Mouse (Mus musculus) MEL (cell line): Measurements from ENCODE around the gene Cnih3. TPM values are rescaled to one million over a fixed set of nuclear protein-coding genes. Genes with fewer than 3 reads are reported as not detected.

Source experiments
- DNase-seq: peaks from one replicate; pipeline ENCODE4 v3.0.0; 2011; ENCODE audit warnings: low read depth, low spot score
- H3K27ac ChIP-seq: 2 replicates; pipeline ENCODE4 v1.5.1; 2012; ENCODE audit warnings: low read depth, mild to moderate bottlenecking, control low read depth, low read length, moderate library complexity; ENCODE audit not compliant: control insufficient read depth
- H3K27me3 ChIP-seq, 2 experiments: fragments of 150-350 bp in 1 of 2; sonication (generic) in 1 of 2; 2 replicates each; pipeline ENCODE4 v1.6.1; 2012; ENCODE audit warnings: low read length in 2 of 2, mild to moderate bottlenecking in 2 of 2, improper control_type of control experiment in 1 of 2, moderate library complexity in 1 of 2; ENCODE audit not compliant: insufficient read depth in 2 of 2, control insufficient read depth in 1 of 2
- H3K36me3 ChIP-seq, 2 experiments: 2 replicates each; pipeline ENCODE4 v1.6.1; 2012 to 2014; ENCODE audit warnings: low read length in 2 of 2, improper control_type of control experiment in 1 of 2, inconsistent platforms in 1 of 2, mild to moderate bottlenecking in 1 of 2; ENCODE audit not compliant: insufficient read depth in 2 of 2, control insufficient read depth in 1 of 2
- H3K4me1 ChIP-seq, 2 experiments: fragments of 150-350 bp in 1 of 2; sonication (generic) in 1 of 2; 2 replicates each; pipeline ENCODE4 v1.6.1; 2012; ENCODE audit warnings: low read length in 2 of 2, improper control_type of control experiment in 1 of 2, mild to moderate bottlenecking in 1 of 2; ENCODE audit not compliant: insufficient read depth in 2 of 2, control insufficient read depth in 1 of 2
- H3K4me3 ChIP-seq, 2 experiments: fragments of 150-350 bp in 1 of 2; sonication (generic) in 1 of 2; 2 replicates each; pipeline ENCODE4 v1.5.1; 2012; ENCODE audit warnings: low read depth in 2 of 2, low read length in 2 of 2, mild to moderate bottlenecking in 2 of 2, moderate library complexity in 2 of 2, control low read depth in 1 of 2, improper control_type of control experiment in 1 of 2; ENCODE audit not compliant: control insufficient read depth in 1 of 2, insufficient read depth in 1 of 2
- H3K79me2 ChIP-seq: 2 replicates; pipeline ENCODE4 v1.6.1; 2012; ENCODE audit warnings: mild to moderate bottlenecking, low read length, moderate library complexity; ENCODE audit not compliant: control insufficient read depth, poor library complexity, insufficient read depth
- H3K9ac ChIP-seq: 2 replicates; pipeline ENCODE4 v1.6.1; 2012; ENCODE audit warnings: low read depth, mild to moderate bottlenecking, control low read depth, low read length, moderate library complexity; ENCODE audit not compliant: control insufficient read depth, poor library complexity, severe bottlenecking
- H3K9me3 ChIP-seq: fragments of 150-350 bp; sonication (generic); replicated peaks from 2 replicates; pipeline ENCODE4 v1.6.1; 2012; ENCODE audit warnings: mild to moderate bottlenecking, low read length, improper control_type of control experiment, moderate library complexity; ENCODE audit not compliant: insufficient read depth
- CTCF ChIP-seq, 3 experiments: IDR thresholded peaks in 2 of 3; conservative IDR thresholded peaks in 1 of 3; 2 replicates each; pipeline ENCODE4 v1.5.1; 2011 to 2012; ENCODE audit warnings: low read length in 3 of 3, low read depth in 2 of 3, mild to moderate bottlenecking in 2 of 3, improper control_type of control experiment in 1 of 3, inconsistent platforms in 1 of 3, mixed read lengths in 1 of 3, moderate library complexity in 1 of 3; ENCODE audit not compliant: control insufficient read depth in 1 of 3, insufficient read depth in 1 of 3, poor library complexity in 1 of 3, severe bottlenecking in 1 of 3
- ELF1 ChIP-seq: IDR thresholded peaks from 2 replicates; pipeline ENCODE4 v1.6.1; 2014; ENCODE audit warnings: low read depth, mild to moderate bottlenecking, inconsistent platforms, low read length, improper control_type of control experiment, moderate library complexity
- HCFC1 ChIP-seq: IDR thresholded peaks from 2 replicates; pipeline ENCODE4 v1.6.1; 2012; ENCODE audit warnings: low read depth, mild to moderate bottlenecking, inconsistent platforms, low read length, improper control_type of control experiment, moderate library complexity
- JUND ChIP-seq: IDR thresholded peaks from 2 replicates; pipeline ENCODE4 v1.6.1; 2011; ENCODE audit warnings: low read depth, mild to moderate bottlenecking, improper control_type of control experiment, low read length
- MYB ChIP-seq: IDR thresholded peaks from 2 replicates; pipeline ENCODE4 v1.6.1; 2011; ENCODE audit warnings: mild to moderate bottlenecking, low read depth, low read length, improper control_type of control experiment
- MYC ChIP-seq: IDR thresholded peaks from 2 replicates; pipeline ENCODE4 v1.6.1; 2011; ENCODE audit warnings: low read depth, mild to moderate bottlenecking, low read length, improper control_type of control experiment, moderate library complexity
- NELFE ChIP-seq: IDR thresholded peaks from 2 replicates; pipeline ENCODE4 v1.6.1; 2011; ENCODE audit warnings: low read depth, low read length, improper control_type of control experiment
- POLR2AphosphoS2 ChIP-seq: IDR thresholded peaks from 2 replicates; pipeline ENCODE4 v1.6.1; 2011; ENCODE audit warnings: low read length, improper control_type of control experiment
- SIN3A ChIP-seq: IDR thresholded peaks from 2 replicates; pipeline ENCODE4 v1.6.1; 2012; ENCODE audit warnings: low read length, improper control_type of control experiment, inconsistent platforms
- USF1 ChIP-seq: IDR thresholded peaks from 2 replicates; pipeline ENCODE4 v1.6.1; 2014; ENCODE audit warnings: low read depth, mild to moderate bottlenecking, inconsistent platforms, low read length, improper control_type of control experiment, moderate library complexity
- USF2 ChIP-seq, 2 experiments: IDR thresholded peaks; 2 replicates each; pipeline ENCODE4 v1.6.1; 2011 to 2012; ENCODE audit warnings: improper control_type of control experiment in 2 of 2, low read length in 2 of 2, borderline replicate concordance in 1 of 2, inconsistent platforms in 1 of 2, low read depth in 1 of 2, mild to moderate bottlenecking in 1 of 2; ENCODE audit not compliant: insufficient read depth in 1 of 2
- ZC3H11A ChIP-seq: IDR thresholded peaks from 2 replicates; pipeline ENCODE4 v1.6.1; 2012; ENCODE audit warnings: low read depth, mild to moderate bottlenecking, inconsistent platforms, low read length, improper control_type of control experiment
- polyA plus RNA-seq, 2 experiments: library from polyadenylated mRNA; stranded (reverse) in 1 of 2; unstranded in 1 of 2; fragments of >175 nt in 1 of 2; fragments of >200 nt in 1 of 2; gene quantifications; 2 replicates each; pipeline versions ENCODE4 v1.2.1 to v1.2.4; 2012; ENCODE audit warnings: low replicate concordance in 2 of 2, low read depth in 1 of 2; ENCODE audit not compliant: insufficient read length in 2 of 2, insufficient read depth in 1 of 2, missing spikeins in 1 of 2
- total RNA-seq: library from RNA; depleted of rRNA; stranded (reverse); fragments of 300-350 nt; gene quantifications from 2 replicates; pipeline ENCODE4 v1.2.3, GENCODE M21; 2012

The Cnih3 gene
- total and polyA plus RNA-seq, 3 experiments, result not detected

DNA sequence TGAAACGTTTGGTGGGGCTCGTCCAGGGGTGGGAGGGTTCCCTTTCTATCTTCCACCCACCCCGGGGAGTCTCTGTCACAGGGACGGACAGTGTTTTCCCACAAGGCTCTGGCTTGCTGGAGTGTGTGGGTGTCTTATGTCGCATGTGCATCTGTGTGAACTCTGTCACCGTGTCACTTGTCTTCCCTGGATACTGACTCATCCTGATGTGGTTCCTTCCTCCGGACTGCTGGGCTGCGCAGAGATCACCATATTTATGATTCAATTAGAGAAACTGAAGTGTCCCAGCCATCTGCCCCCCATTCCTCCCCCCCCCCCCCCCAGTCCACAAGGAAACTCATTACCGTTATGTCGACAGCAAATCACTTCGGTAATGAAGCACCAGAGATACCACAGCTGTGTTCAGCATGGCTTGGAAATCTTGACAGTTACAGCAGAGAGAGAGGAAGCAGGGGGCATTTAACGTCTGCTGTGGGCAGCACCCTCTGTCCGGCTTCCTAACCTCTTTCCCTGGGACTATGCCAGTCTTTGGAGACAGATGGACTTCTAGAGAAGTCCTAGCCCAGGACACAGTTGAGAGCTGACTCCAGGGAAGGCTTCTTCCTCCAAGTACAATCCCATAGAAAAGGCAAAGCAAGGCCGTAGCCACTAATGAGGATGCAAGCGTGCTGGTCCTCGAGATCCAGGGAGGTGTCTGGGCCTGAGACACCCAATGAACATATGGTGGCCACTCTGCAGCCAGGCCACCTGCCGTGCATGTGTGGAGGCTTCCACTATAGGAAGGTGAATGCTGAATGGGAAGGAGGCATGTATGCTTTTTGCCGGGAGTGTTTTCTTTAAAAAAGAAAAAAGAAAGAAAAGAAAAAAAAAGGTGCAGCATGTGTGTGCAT lies 55.9 kb downstream of the Cnih3 start:
- H3K27ac ChIP-seq, result no peak overlapping the region
- no peak for DNase-seq
- peaks cover 0 to 9% of the 10 kb centered on the region in 2 experiments; a peak in 1 of 4 replicates for H3K27me3 ChIP-seq
- no peak overlapping the region for H3K4me3 ChIP-seq
- no peaks in the 10 kb centered on the region for H3K4me1 ChIP-seq
- H3K36me3 ChIP-seq, result no peaks in the 10 kb centered on the region
- H3K9me3 ChIP-seq, result no peaks in the 10 kb centered on the region
- H3K9ac ChIP-seq, result no peak overlapping the region
- TF ChIP-seq JUND, result no peak
- no peak for TF ChIP-seq HCFC1
- TF ChIP-seq POLR2AphosphoS2, result no peak
- no peak for TF ChIP-seq USF1
- no peak for TF ChIP-seq NELFE
- TF ChIP-seq ELF1, result no peak
- TF ChIP-seq SIN3A, result no peak
- no peak for TF ChIP-seq CTCF (IDR thresholded peaks at IDR 0.05 in 2 of 3, conservative IDR thresholded peaks at IDR 0.05 in 1 of 3; ENCODE audit: control insufficient read depth in 1 of 3, insufficient read depth in 1 of 3, low read depth in 2 of 3, low read length in 3 of 3, poor library complexity in 1 of 3, severe bottlenecking in 1 of 3)
- TF ChIP-seq USF2 (IDR thresholded peaks at IDR 0.05; ENCODE audit: borderline replicate concordance in 1 of 2, insufficient read depth in 1 of 2, low read depth in 1 of 2, low read length in 2 of 2), result no peak
- TF ChIP-seq MYB, result no peak
- TF ChIP-seq, all 39 proteins: peak for 0
- no peaks in the 10 kb centered on the region for H3K79me2 ChIP-seq

DNA sequence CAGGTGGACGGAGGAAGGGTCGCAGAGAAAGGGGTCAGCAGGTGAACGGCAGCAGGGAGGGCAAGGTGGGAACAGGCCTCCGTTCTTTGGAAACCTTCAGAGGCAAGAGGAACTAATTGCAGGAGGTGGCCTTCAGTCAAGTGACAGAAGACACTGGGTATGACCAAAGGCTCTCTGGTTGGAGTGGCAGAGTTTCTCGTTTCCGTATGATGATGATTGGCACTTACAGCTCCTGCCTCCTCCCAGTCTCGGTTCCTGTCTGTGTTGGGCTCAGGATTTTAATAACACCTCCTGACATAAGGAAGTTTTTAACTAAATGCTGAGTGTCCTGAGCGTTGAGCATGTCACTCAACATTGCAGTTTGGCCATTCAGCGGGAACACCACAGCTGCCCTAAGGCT lies 57.3 kb downstream of the Cnih3 start:
- Histone ChIP-seq H3K9ac (no peak overlapping the region), H3K36me3 (no peaks in the 10 kb centered on the region), H3K27ac (no peak overlapping the region), H3K79me2 (no peaks in the 10 kb centered on the region), H3K9me3 (no peaks in the 10 kb centered on the region), H3K4me3 (no peak overlapping the region)
- no peak for DNase-seq
- TF ChIP-seq MYC (no peak), CTCF (IDR thresholded peaks at IDR 0.05 in 2 of 3, conservative IDR thresholded peaks at IDR 0.05 in 1 of 3; ENCODE audit: control insufficient read depth in 1 of 3, insufficient read depth in 1 of 3, low read depth in 2 of 3, low read length in 3 of 3, poor library complexity in 1 of 3, severe bottlenecking in 1 of 3) (no peak)
- TF ChIP-seq, all 39 proteins: peak for 0
- peaks cover 0 to 6% of the 10 kb centered on the region in 2 experiments; a peak in 1 of 4 replicates for H3K27me3 ChIP-seq
- H3K4me1 ChIP-seq, result no peaks in the 10 kb centered on the region

DNA sequence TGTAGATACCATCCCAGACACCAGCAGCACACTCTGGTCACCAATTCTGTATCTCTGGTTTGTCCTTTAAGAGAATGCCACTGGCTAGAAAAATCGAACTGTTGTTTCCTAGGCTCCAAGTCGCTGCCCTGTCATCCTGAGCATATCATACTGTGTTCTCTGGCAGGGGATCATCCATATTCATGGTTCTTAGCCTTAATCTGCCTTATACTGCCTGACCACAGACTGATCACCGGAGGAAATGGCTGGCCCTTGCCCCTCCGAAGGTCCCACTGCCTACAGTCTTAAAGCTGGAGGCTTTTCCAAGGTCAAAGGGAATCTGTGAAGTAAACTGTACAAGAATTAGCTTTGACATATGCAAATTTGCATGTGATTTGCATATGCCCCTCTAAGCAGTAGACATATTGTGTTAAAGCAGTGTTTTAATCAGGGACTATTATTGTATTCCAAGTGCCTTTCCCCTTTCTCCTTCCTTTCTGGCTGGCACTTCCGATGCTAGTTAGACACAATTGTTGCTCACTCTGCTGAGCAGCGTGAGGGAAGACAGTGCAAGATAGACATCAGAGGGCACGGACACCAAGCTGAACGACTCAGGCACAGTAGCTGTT lies 58.3 kb downstream of the Cnih3 start:
- Histone ChIP-seq H3K36me3 (no peaks in the 10 kb centered on the region), H3K4me1 (no peaks in the 10 kb centered on the region), H3K9me3 (no peaks in the 10 kb centered on the region), H3K27ac (no peak overlapping the region)
- TF ChIP-seq SIN3A (no peak), USF2 (IDR thresholded peaks at IDR 0.05; ENCODE audit: borderline replicate concordance in 1 of 2, insufficient read depth in 1 of 2, low read depth in 1 of 2, low read length in 2 of 2) (no peak), ZC3H11A (no peak), POLR2AphosphoS2 (no peak)
- TF ChIP-seq, all 39 proteins: peak for 0
- H3K9ac ChIP-seq, result no peak overlapping the region
- no peak for DNase-seq
- H3K4me3 ChIP-seq, result no peak overlapping the region
- H3K27me3 ChIP-seq, result peaks cover 0 to 3% of the 10 kb centered on the region in 2 experiments; a peak in 1 of 4 replicates
- no peaks in the 10 kb centered on the region for H3K79me2 ChIP-seq
